Mouse (Mus musculus) lung, postnatal 14 days (tissue): ENCODE results near the gene Ripor3.

Source experiments
- DNase-seq: peaks from one replicate; pipeline ENCODE4 v3.0.0; 2021

Gene Ripor3

GRCm38 (mm10) chr2:167984946-167985345 lies 25.5 kb downstream of the Ripor3 start:
- DNase-seq: no peak

DNA sequence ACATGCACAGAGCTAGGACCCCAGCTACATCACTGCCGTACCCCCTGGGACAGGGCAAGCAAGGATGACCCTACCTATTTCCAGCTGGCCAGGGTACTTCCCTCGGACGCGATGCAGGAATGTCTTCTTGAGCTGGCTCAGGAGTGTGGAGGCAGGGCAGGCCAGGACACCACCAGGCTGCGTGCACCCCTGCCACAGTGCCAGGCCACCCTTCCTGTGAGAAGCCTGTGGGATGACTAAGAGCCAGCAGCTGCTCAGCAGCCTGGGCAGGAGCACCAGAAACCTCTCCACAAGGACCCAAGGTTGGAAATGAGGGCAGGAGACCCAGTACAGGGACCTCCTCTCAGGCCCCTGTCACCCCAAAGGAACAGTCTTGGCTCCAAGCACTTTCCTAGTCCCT lies 26.0 kb downstream of the Ripor3 start:
- no peak for DNase-seq

- peak; percentile 68 for DNase-seq
Measured at GRCm38 (mm10) chr2:167982646-167983045, 27.8 kb downstream of the Ripor3 start.

- no peak for DNase-seq
Measured at GRCm38 (mm10) chr2:167980391-167980790, 30.0 kb downstream of the Ripor3 start.

GRCm38 (mm10) chr2:167978271-167978670 lies 32.1 kb downstream of the Ripor3 start:
- peak; percentile 37 for DNase-seq

GRCm38 (mm10) chr2:167975746-167976145 lies 34.7 kb downstream of the Ripor3 start:
- no peak for DNase-seq

DNA sequence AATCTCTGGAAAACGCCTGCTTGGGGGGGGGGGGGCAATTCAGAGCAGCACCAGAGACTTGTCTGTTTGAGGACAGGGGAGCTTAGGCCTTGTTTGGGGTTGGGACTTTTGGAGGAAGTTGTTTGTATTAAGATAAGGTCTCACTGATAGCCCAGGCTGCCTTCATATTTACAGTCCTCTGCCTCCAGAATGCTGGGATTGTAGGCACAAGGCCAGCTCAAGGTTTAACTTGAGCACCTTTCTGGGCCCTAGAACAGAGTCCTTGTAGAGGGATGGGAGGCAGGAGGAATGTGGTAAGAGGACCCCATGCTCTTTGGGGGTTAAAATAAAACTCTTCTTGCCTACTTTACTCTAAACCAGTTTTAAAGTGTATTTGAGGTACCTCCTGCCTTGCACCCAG lies 37.6 kb downstream of the Ripor3 start:
- no peak for DNase-seq

GRCm38 (mm10) chr2:167972146-167972545 lies 38.3 kb downstream of the Ripor3 start:
- no peak for DNase-seq

GRCm38 (mm10) chr2:167969851-167970541 lies 40.4 kb downstream of the Ripor3 start:
- DNase-seq: no peak

DNA sequence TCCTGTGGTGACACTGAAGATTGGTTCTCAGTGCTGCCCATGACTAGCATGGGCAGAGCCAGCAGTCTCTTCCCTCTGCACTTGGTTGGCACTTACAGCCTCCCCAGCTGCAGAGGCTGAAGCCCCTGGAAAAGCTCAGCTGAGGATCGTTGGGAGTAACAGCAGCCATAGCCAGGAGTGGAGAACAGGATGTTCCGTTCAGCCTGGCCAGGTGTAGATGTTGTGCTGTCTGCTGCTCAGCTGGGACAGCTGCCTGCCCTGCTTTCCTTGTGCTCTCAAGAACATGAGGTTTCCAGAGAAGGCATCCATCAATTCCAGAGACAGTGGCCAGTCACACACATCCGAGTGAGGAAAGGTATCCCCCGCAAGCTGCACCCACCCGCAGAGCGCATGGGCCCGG lies 41.9 kb downstream of the Ripor3 start:
- no peak for DNase-seq

DNA sequence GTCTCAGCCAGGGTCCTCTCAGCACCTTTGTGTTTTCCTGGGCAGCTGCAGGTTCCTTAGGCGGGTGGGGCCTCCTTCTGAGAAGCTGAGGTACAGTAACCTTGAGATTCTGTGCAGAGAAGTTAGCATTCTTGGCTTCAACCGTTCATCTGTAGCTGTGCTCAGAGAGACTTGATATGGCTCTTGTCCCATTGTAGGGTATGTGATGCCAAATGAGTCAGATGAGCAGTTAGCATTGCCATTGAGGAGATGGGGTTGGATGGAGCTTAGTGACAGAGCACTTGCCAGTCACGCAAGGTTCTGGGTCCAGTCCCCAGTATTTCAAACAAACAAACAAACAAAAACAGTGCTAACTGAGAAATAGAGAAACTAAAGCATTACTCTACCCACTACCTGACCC lies 44.5 kb downstream of the Ripor3 start:
- DNase-seq: no peak

DNA sequence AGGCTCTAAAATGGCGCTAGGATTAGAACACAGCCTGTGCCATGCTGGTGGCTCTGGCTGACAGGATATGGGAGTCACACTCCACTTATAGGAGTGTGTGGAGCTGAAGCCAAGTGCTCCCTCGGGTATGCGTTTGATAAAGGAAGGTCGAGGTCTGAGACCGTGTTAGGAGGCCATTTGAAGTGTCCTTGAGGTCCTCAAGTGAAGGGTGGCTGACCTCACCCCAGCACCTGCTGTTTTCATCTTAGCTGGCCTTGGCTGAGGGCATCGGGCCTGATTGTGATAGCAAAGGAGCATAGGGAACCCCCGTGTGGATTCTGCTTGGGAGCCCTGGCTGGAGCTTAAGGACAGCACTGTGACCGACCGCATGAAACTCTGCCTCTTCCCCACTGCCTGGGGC lies 46.1 kb downstream of the Ripor3 start:
- DNase-seq: peak; percentile 63

- no peak for DNase-seq
Measured at GRCm38 (mm10) chr2:167963778-167964300, 46.6 kb downstream of the Ripor3 start.

GRCm38 (mm10) chr2:167963176-167963575 lies 47.2 kb downstream of the Ripor3 start:
- no peak for DNase-seq

- DNase-seq: no peak
Measured at GRCm38 (mm10) chr2:167962347-167962746, 48.1 kb downstream of the Ripor3 start.

GRCm38 (mm10) chr2:167960584-167960983 lies 49.8 kb downstream of the Ripor3 start:
- no peak for DNase-seq

DNA sequence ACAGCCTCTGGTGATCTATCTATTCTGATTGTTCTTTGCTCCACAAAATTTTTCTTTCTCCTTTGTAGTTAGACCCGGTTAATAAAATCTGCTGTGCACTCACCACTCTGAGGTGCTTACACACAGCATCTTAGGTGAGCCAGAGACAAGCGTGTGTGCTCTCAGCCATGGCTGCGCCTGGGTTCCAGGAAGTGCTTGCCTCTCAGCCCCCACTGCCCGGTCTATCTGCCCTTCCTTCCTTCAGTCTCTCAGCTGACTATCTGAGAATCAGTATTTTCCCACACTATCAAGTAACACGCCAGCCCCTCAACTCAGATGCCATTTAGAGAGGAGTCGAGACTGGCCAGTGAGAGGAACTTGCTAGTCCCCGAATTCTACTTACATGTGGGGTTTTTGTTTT lies 50.4 kb downstream of the Ripor3 start:
- no peak for DNase-seq

GRCm38 (mm10) chr2:167959384-167959911 lies 51.0 kb downstream of the Ripor3 start:
- no peak for DNase-seq

- DNase-seq: peak; percentile 91
Measured at GRCm38 (mm10) chr2:167958843-167959242, 51.6 kb downstream of the Ripor3 start.

DNA sequence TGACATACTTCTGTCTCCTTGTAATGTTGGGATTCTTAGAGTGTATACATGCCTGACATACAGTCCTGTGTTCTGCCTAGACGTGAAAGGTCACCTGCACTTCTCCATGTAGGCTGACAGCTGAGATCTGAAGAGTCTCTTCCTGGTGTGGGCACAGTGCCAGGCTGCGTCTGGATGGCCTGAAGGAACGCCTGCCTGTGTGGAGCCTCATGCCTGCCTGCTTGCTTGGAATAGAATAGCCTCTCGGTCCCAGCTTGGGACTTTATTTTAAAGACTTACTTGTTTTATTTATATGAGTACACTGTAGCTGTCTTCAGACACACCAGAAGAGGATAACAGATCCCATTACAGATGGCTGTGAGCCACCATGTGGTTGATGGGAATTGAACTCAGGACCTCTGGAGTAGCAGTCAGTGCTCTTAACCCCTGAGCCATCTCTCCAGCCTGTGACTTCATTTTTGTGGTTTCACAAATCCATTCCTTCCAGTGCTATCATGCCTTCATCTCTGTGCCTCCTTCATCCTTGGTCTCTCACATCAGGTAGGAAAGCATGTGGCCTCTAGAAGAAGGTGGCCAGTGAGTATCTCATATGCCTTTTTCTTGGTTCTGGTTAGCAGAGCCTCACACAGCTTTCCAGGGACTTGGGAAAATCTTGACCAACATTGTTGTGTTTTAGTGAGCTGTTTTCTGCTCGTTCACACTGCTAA lies 52.2 kb downstream of the Ripor3 start:
- peak; percentile 63 for DNase-seq

DNA sequence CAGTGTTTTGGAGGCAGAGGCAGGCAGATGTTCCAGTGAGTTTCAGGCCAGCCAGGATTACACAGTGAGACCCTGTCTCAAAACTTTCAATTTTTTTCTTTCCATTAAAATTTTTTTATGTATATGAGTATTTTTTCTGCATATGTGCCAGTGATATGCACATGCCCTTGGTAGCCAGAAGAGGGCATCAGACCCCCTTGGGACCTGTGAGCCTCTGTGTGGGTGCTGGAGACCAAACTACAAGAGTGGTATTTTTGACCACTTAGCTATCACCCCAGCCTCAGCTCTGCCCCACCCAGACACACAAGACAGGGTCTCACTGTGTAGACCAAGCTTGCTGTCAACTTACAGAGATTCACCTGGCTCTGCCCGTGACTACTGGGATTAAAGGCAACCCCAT lies 52.9 kb downstream of the Ripor3 start:
- no peak for DNase-seq

GRCm38 (mm10) chr2:167954928-167955327 lies 55.5 kb downstream of the Ripor3 start:
- no peak for DNase-seq

DNA sequence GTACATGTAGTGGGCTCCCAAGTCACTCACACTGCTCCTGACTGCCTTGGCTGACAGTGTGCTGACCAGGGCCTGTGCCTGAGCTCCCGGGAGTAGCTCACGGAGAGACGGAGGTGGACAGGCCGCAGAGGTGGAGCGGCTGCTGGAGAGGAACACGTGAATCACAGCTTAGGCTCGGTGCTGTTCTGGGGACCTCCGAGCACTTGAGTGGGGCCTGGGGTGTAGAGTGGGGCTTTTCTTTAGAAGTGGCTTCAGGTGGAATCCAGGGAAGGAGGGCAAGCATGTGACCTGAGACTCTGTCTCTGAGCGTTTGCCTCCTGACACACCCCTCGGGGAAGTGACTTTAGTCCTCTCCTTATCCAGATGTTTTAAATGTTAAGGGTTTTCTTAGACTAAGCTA lies 56.6 kb downstream of the Ripor3 start:
- DNase-seq: no peak
